Mouse (Mus musculus): ENCODE measurements around the gene Myo9b. TPM values are rescaled to one million over a fixed set of nuclear protein-coding genes. Genes with fewer than 3 reads are reported as not detected.
"Not testable (repeated sequence)": the region's sequence is repeated elsewhere in the genome, so short reads cannot be mapped to it uniquely, and the experiment has no call there.

Gene Myo9b
- polyA plus RNA-seq, 1 experiment from 2014 or later, result 23.9 TPM

DNA sequence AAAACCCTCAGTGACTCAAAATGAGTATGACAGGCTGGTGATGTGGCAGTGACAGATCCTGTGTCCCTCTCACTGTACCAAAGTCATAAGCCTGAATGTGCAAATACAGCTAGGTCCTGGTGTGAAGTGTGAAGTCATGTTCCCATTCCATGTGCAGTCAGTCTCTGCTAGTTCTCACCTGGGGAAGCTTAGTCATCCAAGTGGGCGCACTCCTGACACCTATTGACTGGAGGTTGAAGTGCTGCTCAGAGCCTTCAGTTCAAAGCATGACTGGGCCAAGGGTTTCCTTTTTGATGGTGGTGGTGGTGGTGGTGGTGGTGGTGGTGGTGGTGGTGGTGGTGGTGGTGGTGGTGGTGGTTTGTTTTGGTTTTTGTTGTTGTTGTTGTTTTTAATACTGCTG, 52.3 kb downstream of the Myo9b start:
- WGBS, result 83% methylated on average over 1 of the region's 1 CpGs
- Histone ChIP-seq H3K27ac (ENCODE audit: low read length) (no peak overlapping the region), H3K9ac (replicated peaks; ENCODE audit: low read depth, low read length) (no peak overlapping the region), H3K4me1 (replicated peaks; ENCODE audit: control insufficient read depth, insufficient read depth, low read length) (no peaks in the 10 kb centered on the region), H3K27me3 (replicated peaks; ENCODE audit: control insufficient read depth, insufficient read depth, low read length) (no peaks in the 10 kb centered on the region), H3K4me3 (replicated peaks; ENCODE audit: low read length) (no peak overlapping the region), H3K4me2 (ENCODE audit: low read length) (no peak overlapping the region), H3K9me3 (ENCODE audit: control insufficient read depth, low read length) (no peaks in the 10 kb centered on the region), H3K36me3 (ENCODE audit: control insufficient read depth, insufficient read depth) (peaks cover 27% of the 10 kb centered on the region)
- ATAC-seq, result no peak

DNA sequence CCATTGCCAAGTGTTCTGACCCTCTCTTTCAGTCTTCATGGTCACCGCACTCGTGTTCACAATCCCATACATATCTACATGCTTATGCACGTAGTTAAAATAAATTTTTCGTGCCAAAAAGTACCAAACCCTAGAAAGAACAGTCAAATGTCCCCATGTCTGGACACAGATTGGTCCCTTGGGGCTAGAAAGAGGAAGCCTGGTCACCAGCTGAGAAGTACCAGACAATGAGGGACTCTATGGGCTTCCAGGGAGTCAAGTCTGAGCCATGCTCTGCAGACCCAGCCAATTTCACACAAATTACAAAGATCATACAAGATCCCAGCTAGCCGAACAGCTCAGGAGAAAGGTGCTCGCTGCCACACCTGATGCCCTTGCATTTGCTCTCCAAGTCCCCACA, 65.3 kb downstream of the Myo9b start:
- ATAC-seq; H3K27me3 ChIP-seq (replicated peaks; ENCODE audit: control insufficient read depth, insufficient read depth, low read length); H3K4me3 ChIP-seq (replicated peaks; ENCODE audit: low read length): not testable (repeated sequence)

DNA sequence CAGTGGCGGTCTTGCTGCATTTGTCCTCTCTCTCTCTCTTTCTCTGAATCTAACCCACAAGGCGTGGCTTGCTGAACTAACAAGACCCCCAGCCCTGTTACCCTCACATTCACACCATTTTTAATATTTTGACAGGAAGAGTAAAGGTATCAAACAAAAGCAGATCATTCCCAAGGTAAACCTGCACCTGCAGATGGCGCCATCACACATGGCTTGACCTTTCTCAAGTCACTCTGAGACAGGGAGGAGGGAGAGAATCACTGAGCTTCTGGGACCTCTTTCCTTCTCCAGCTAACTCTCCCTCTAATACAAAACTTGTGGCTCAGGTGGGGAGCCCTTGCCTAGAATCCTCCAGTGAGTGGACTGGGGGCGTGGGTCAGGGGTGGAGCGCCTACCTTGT, 68.1 kb downstream of the Myo9b start:
- H3K4me1 ChIP-seq (replicated peaks; ENCODE audit: control insufficient read depth, insufficient read depth, low read length), result no peaks in the 10 kb centered on the region
- H3K4me3 ChIP-seq (replicated peaks; ENCODE audit: low read length), result no peak overlapping the region
- H3K9ac ChIP-seq (replicated peaks; ENCODE audit: low read depth, low read length), result no peak overlapping the region
- H3K4me2 ChIP-seq (ENCODE audit: low read length), result no peak overlapping the region
- no peak overlapping the region for H3K27ac ChIP-seq (ENCODE audit: low read length)
- 75% methylated on average over 5 of the region's 5 CpGs for WGBS
- no peaks in the 10 kb centered on the region for H3K9me3 ChIP-seq (ENCODE audit: control insufficient read depth, low read length)
- no peak for ATAC-seq
- H3K36me3 ChIP-seq (ENCODE audit: control insufficient read depth, insufficient read depth), result peaks cover 11% of the 10 kb centered on the region
- H3K27me3 ChIP-seq (replicated peaks; ENCODE audit: control insufficient read depth, insufficient read depth, low read length), result no peaks in the 10 kb centered on the region

More for the DNA sequence above, 65.3 kb downstream of the Myo9b start:
- H3K36me3 ChIP-seq (ENCODE audit: control insufficient read depth, insufficient read depth); H3K9ac ChIP-seq (replicated peaks; ENCODE audit: low read depth, low read length); H3K4me1 ChIP-seq (replicated peaks; ENCODE audit: control insufficient read depth, insufficient read depth, low read length); H3K4me2 ChIP-seq (ENCODE audit: low read length); H3K27ac ChIP-seq (ENCODE audit: low read length); H3K9me3 ChIP-seq (ENCODE audit: control insufficient read depth, low read length): not testable (repeated sequence)
- 92% methylated on average over 6 of the region's 6 CpGs for WGBS

DNA sequence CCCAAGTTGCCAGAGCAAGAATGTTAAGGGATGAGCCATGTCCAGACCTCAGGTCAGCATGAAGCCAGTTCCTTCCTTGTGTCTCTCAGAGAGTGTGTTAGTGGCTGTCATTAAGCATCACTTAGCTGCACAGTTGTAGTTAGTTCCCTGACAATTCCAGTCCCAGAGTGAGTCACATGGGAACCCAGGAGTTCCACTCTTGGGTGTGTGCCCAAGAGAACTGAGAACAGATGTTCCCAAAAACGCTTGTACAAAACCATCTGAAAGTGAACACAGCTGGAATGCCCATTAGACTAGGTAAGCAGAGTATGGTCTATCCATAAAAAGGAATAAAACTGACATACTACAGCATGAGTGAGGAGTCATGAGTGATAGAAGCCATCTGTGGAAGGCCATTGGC, 74.1 kb downstream of the Myo9b start:
- Histone ChIP-seq H3K4me2 (ENCODE audit: low read length) (no peak overlapping the region), H3K27me3 (replicated peaks; ENCODE audit: control insufficient read depth, insufficient read depth, low read length) (no peaks in the 10 kb centered on the region), H3K9ac (replicated peaks; ENCODE audit: low read depth, low read length) (no peak overlapping the region), H3K4me1 (replicated peaks; ENCODE audit: control insufficient read depth, insufficient read depth, low read length) (no peaks in the 10 kb centered on the region), H3K4me3 (replicated peaks; ENCODE audit: low read length) (no peak overlapping the region), H3K36me3 (ENCODE audit: control insufficient read depth, insufficient read depth) (peaks cover 46% of the 10 kb centered on the region), H3K27ac (ENCODE audit: low read length) (no peak overlapping the region), H3K9me3 (ENCODE audit: control insufficient read depth, low read length) (no peaks in the 10 kb centered on the region)
- 85% methylated on average over 1 of the region's 1 CpGs for WGBS
- ATAC-seq, result no peak

DNA sequence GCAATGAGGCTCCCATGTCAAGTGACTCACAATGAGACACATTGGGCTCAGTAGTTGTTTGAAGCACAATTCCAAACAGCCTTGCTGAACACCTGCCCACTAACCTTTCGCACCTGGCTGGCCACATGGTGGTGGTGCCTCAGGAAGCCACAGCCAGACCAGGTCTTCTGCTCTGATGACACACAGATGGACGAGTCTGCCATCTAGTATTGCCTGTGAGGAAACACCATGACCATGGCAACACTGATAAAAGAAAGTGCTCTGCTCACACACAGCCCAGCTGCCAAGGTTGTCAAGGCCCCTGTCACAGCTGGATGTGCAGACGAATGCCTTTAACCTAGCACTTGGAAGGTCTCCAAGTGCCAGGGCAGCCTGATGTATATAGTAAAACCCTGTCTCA, 78.6 kb downstream of the Myo9b start:
- WGBS, result 69% methylated on average over 3 of the region's 3 CpGs
- Histone ChIP-seq H3K4me2 (ENCODE audit: low read length) (no peak overlapping the region), H3K27me3 (replicated peaks; ENCODE audit: control insufficient read depth, insufficient read depth, low read length) (no peaks in the 10 kb centered on the region), H3K9me3 (ENCODE audit: control insufficient read depth, low read length) (no peaks in the 10 kb centered on the region), H3K36me3 (ENCODE audit: control insufficient read depth, insufficient read depth) (peaks cover 45% of the 10 kb centered on the region), H3K4me3 (replicated peaks; ENCODE audit: low read length) (no peak overlapping the region), H3K9ac (replicated peaks; ENCODE audit: low read depth, low read length) (no peak overlapping the region), H3K4me1 (replicated peaks; ENCODE audit: control insufficient read depth, insufficient read depth, low read length) (no peaks in the 10 kb centered on the region), H3K27ac (ENCODE audit: low read length) (no peak overlapping the region)
- ATAC-seq, result no peak

DNA sequence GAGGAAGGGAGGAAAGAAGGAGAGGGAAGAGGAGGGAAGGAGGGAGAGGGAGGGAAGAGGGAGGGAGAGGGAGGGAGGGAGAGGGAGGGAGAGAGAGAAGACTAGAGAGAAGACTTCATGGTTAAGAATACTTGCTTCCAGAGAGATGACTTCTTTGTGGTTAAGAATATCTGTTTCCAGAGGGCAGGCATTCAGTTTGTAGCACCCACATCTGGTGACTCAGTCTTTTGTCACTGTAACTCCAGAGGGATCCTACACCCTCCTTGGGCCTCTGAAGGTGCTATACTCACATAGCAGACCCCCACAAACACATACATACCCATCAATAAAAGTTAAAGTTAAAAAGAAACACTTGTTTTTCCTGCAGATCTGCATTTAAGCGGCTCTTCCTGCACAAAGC, 79.0 kb downstream of the Myo9b start:
- Histone ChIP-seq H3K4me3 (replicated peaks; ENCODE audit: low read length) (no peak overlapping the region), H3K27me3 (replicated peaks; ENCODE audit: control insufficient read depth, insufficient read depth, low read length) (no peaks in the 10 kb centered on the region), H3K36me3 (ENCODE audit: control insufficient read depth, insufficient read depth) (peaks cover 41% of the 10 kb centered on the region), H3K4me1 (replicated peaks; ENCODE audit: control insufficient read depth, insufficient read depth, low read length) (no peaks in the 10 kb centered on the region), H3K27ac (ENCODE audit: low read length) (no peak overlapping the region), H3K4me2 (ENCODE audit: low read length) (no peak overlapping the region), H3K9me3 (ENCODE audit: control insufficient read depth, low read length) (no peaks in the 10 kb centered on the region), H3K9ac (replicated peaks; ENCODE audit: low read depth, low read length) (no peak overlapping the region)
- WGBS, result 100% methylated on average over 1 of the region's 1 CpGs
- no peak for ATAC-seq

DNA sequence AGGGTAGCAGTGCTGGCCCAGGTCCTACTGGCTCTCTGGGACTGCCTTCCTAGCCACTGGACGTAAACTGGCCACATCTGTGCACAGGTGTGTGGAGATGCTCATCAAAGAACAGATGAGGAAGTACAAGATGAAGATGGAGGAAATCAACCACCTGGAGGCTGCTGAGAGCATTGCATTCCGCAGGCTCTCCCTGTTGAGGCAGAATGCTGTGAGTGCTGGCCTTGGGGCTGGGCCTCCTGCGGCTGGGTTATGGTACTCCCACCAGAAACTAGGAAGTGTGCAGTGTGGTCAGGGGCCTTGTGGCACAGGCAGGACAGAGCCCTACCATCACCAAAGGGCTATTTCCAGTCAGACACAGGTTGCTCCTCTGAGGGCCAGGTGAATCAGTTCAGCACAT, 85.5 kb downstream of the Myo9b start:
- H3K4me2 ChIP-seq (ENCODE audit: low read length), result no peak overlapping the region
- no peaks in the 10 kb centered on the region for H3K9me3 ChIP-seq (ENCODE audit: control insufficient read depth, low read length)
- no peak for ATAC-seq
- H3K27ac ChIP-seq (ENCODE audit: low read length), result no peak overlapping the region
- H3K27me3 ChIP-seq (replicated peaks; ENCODE audit: control insufficient read depth, insufficient read depth, low read length), result no peaks in the 10 kb centered on the region
- no peak overlapping the region for H3K9ac ChIP-seq (replicated peaks; ENCODE audit: low read depth, low read length)
- peaks cover 13% of the 10 kb centered on the region for H3K36me3 ChIP-seq (ENCODE audit: control insufficient read depth, insufficient read depth)
- 92% methylated on average over 3 of the region's 3 CpGs for WGBS
- no peak overlapping the region for H3K4me3 ChIP-seq (replicated peaks; ENCODE audit: low read length)
- H3K4me1 ChIP-seq (replicated peaks; ENCODE audit: control insufficient read depth, insufficient read depth, low read length), result no peaks in the 10 kb centered on the region

DNA sequence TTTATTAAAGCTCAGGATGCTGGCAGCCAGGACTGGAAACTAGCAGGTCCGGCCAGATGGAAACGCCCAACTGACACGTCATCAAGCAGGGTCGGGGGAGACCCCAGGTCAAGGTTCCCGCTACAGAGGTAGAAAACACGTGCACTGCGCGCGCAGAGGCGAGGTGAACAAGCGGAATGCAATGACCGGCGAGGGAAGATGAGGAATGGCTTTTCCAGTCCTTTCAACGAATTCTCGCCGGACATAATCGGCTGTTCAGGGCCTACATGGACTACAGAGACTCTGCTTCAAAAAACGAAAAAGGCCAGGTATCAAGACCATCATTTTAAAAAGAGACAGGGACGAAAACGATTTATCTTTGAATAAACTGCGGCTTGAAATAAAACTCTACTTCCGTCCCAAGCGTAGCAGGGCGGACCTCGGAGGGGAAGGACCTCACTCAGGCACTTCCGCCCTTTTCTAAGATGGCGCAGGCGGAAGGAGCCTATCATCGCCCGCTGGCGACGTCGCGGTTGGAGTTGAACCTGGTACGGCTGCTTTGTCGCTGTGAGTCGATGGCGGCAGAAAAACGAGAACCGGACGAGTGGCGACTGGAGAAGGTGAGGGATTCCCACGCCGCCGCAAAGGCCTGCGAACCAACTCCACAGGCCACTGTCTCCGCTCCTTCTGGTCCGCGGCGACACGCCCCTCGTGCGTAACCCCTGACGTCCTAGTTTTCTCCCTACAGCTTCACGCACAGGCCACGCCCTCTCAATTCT, 94.4 kb downstream of the Myo9b start, which contains the start of gene Use1:
TSS of gene Use1 (plus strand) at position 78 of the 758 bp plus-strand sequence.
- peak; percentile 80 for ATAC-seq

DNA sequence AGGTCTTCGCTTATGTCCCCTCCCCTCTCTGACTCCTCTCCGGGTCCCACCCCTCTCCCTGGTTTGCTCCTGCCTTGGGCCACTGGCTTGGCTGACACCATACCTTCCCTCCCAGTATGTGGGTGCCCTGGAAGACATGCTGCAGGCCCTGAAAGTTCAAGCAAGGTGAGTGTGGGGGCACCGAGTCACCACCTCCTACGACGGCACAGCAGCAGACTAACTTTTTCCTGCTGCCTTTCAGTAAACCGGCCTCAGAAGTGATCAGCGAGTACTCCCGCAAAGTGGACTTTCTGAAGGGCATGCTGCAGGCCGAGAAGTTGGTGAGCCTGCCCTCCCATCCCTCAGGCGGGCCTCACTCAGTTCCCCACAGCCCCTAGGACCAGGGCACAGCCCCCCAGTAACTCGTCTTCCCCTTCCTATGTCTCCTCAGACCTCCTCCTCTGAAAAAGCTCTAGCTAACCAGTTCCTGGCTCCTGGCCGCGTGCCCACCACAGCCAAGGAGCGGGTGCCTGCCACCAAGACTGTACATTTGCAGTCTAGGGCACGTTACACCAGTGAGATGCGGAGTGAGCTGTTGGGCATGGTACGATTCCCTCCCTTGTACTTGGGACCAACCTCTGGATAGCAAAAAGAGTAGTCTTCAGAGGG, 95.1 kb downstream of the Myo9b start:
- Histone ChIP-seq H3K4me1 (replicated peaks; ENCODE audit: control insufficient read depth, insufficient read depth, low read length) (peaks cover 18% of the 10 kb centered on the region), H3K27ac (ENCODE audit: low read length) (peak overlapping the region; percentile 80), H3K9ac (replicated peaks; ENCODE audit: low read depth, low read length) (peak overlapping the region; percentile 57), H3K4me3 (replicated peaks; ENCODE audit: low read length) (peak overlapping the region; percentile 52), H3K27me3 (replicated peaks; ENCODE audit: control insufficient read depth, insufficient read depth, low read length) (no peaks in the 10 kb centered on the region), H3K4me2 (ENCODE audit: low read length) (peak overlapping the region; percentile 84), H3K36me3 (ENCODE audit: control insufficient read depth, insufficient read depth) (no peaks in the 10 kb centered on the region), H3K9me3 (ENCODE audit: control insufficient read depth, low read length) (no peaks in the 10 kb centered on the region)
- no peak for ATAC-seq
- 51% methylated on average over 17 of the region's 17 CpGs for WGBS

More for the DNA sequence above, 94.4 kb downstream of the Myo9b start, which contains the start of gene Use1:
- Histone ChIP-seq H3K9ac (replicated peaks; ENCODE audit: low read depth, low read length) (peak within 1 kb of the TSS; percentile 57), H3K27me3 (replicated peaks; ENCODE audit: control insufficient read depth, insufficient read depth, low read length) (no peaks in the 10 kb centered on the region), H3K27ac (ENCODE audit: low read length) (peak within 1 kb of the TSS; percentile 80), H3K4me3 (replicated peaks; ENCODE audit: low read length) (peak within 1 kb of the TSS; percentile 52), H3K4me1 (replicated peaks; ENCODE audit: control insufficient read depth, insufficient read depth, low read length) (peaks cover 18% of the 10 kb centered on the region), H3K9me3 (ENCODE audit: control insufficient read depth, low read length) (no peaks in the 10 kb centered on the region), H3K36me3 (ENCODE audit: control insufficient read depth, insufficient read depth) (no peaks in the 10 kb centered on the region), H3K4me2 (ENCODE audit: low read length) (peak within 1 kb of the TSS; percentile 84)
- under 1% methylated on average over 56 of the region's 56 CpGs for WGBS

All from forebrain, embryonic 16.5 days (tissue).